Comparison of ENCODE assay signal across 27 mouse cellular contexts in the genomic region with DNA sequence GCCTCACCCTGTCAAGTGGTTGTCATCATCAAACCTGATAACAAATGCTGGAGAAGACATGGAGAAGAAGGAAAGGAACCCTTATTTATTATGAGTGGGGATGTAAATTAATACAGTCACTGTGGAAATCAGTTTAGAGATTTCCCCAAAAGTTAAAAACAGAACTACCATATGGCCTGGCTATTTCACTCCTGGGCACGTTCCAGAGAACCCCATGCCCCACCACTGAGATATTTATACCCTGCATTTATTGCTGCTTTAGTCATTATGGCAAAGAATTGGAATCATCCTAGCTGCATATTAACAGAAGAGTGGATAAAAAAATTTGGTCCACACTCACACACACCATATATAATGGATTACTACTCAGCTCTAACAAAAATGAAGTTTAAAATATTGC.
DNase-seq lines count a peak whose midpoint lies in the region; ATAC-seq lines count a peak whose summit lies in the region.
"Had no signal": no experiment of that assay in that cellular context is flagged by ENCODE, and none has a peak within 500 bp of the region (broad histone marks: within the 10 kb centered on the region; RNA-seq: fewer than 3 reads in every experiment).

No protein-coding gene starts in this region.

- ATAC-seq in cerebellum, adult (ENCODE audit: insufficient number of reproducible peaks, low FRiP score, low TSS enrichment), result no peak
- no peak for ATAC-seq in hindbrain, embryonic 12.5 days (ENCODE audit: low FRiP score)
- ATAC-seq: forebrain, embryonic 13.5 days; forebrain, embryonic 16.5 days; hindbrain, embryonic 16.5 days; intestine, embryonic 15.5 days; Patski had no signal

- WGBS in hindbrain, embryonic 12.5 days, result 75% methylated on average over 1 of the region's 1 CpGs

- H3K27me3 ChIP-seq in hindbrain, embryonic 12.5 days, result no peaks in the 10 kb centered on the region
- H3K27me3 ChIP-seq: CH12.LX; forebrain, embryonic 13.5 days; heart, embryonic 13.5 days; hindbrain, embryonic 13.5 days; intestine, embryonic 15.5 days had no signal

- no peak overlapping the region for H3K4me3 ChIP-seq in hindbrain, embryonic 12.5 days
- H3K4me3 ChIP-seq: forebrain, embryonic 10.5 days; forebrain, embryonic 13.5 days; gastrocnemius, adult 2 months; heart, adult 2 months; heart, embryonic 10.5 days; heart, embryonic 13.5 days; hindbrain, embryonic 13.5 days; intestine, embryonic 15.5 days had no signal

- H3K4me1 ChIP-seq in hindbrain, embryonic 12.5 days, result no peaks in the 10 kb centered on the region
- H3K4me1 ChIP-seq: forebrain, embryonic 10.5 days; forebrain, embryonic 13.5 days; hindbrain, embryonic 13.5 days; intestine, embryonic 15.5 days had no signal

- H3K9ac ChIP-seq in hindbrain, embryonic 12.5 days, result no peak overlapping the region
- H3K9ac ChIP-seq: forebrain, embryonic 13.5 days; heart, embryonic 13.5 days; hindbrain, embryonic 13.5 days; intestine, embryonic 15.5 days had no signal

- no peaks in the 10 kb centered on the region for H3K36me3 ChIP-seq in hindbrain, embryonic 12.5 days
- H3K36me3 ChIP-seq: forebrain, embryonic 10.5 days; G1E; intestine, embryonic 15.5 days had no signal

- peaks cover 4% of the 10 kb centered on the region; the same call in 1 of the 2 replicates for H3K9me3 ChIP-seq in hindbrain, embryonic 12.5 days (replicated peaks)
- H3K9me3 ChIP-seq: forebrain, embryonic 10.5 days; forebrain, embryonic 13.5 days; G1E; heart, embryonic 10.5 days; hindbrain, embryonic 13.5 days; intestine, embryonic 15.5 days had no signal

- no peak overlapping the region for H3K4me2 ChIP-seq in hindbrain, embryonic 12.5 days (replicated peaks)
- H3K4me2 ChIP-seq: forebrain, embryonic 13.5 days; heart, embryonic 13.5 days; hindbrain, embryonic 13.5 days; intestine, embryonic 15.5 days had no signal

- DNase-seq in cerebellum, adult 11-12 months, result peak; percentile 36
- DNase-seq in heart, adult 11 months, result peak; percentile 22
- no peak for DNase-seq in heart, postnatal 4 days
- peak; percentile 38 for DNase-seq in cerebellum, adult 9-11 months
- no peak for DNase-seq in spleen, postnatal 4 days (ENCODE audit: low spot score in 2 of 2)
- DNase-seq: adrenal gland, adult 2 months; adrenal gland, postnatal 14 days; B cell, adult 2 months; gastrocnemius, adult 2 months; gastrocnemius, postnatal 14 days; heart, adult 2 months; heart, postnatal 14 days; kidney, adult 18-20 months; kidney, adult 9 months had no signal

- H3K27ac ChIP-seq in hindbrain, embryonic 12.5 days, result no peak overlapping the region
- H3K27ac ChIP-seq: forebrain, embryonic 10.5 days; forebrain, embryonic 13.5 days; heart, adult 2 months; heart, embryonic 10.5 days; heart, embryonic 13.5 days; hindbrain, embryonic 13.5 days; intestine, embryonic 15.5 days had no signal

Comparison
In these comparisons a context has a peak if more than half of its experiments do, and no peak if none do; other contexts are left out.
1. DNase-seq: peak in cerebellum, adult 11-12 months (single experiment), heart, adult 11 months (single experiment) and cerebellum, adult 9-11 months (single experiment); none in heart, postnatal 4 days (single experiment) and spleen, postnatal 4 days (0 of 2).